Mouse (Mus musculus) layer of hippocampus, adult 9-11 months (tissue): ENCODE results near the gene Col4a2.

ENCODE experiments used
- DNase-seq: peaks from one replicate; pipeline ENCODE4 v3.0.0; 2022

Col4a2 gene

GRCm38 (mm10) chr8:11297141-11297838 lies 15.3 kb upstream of the Col4a2 start:
- DNase-seq = no peak

GRCm38 (mm10) chr8:11298531-11299316 lies 13.9 kb upstream of the Col4a2 start:
- DNase-seq = no peak

GRCm38 (mm10) chr8:11299317-11299602 lies 13.3 kb upstream of the Col4a2 start:
- DNase-seq = no peak

GRCm38 (mm10) chr8:11300436-11300835 lies 12.2 kb upstream of the Col4a2 start:
- no peak for DNase-seq

GRCm38 (mm10) chr8:11304027-11304601 lies 8.5 kb upstream of the Col4a2 start:
- no peak for DNase-seq

- no peak for DNase-seq
Measured at GRCm38 (mm10) chr8:11305539-11305938, 7.1 kb upstream of the Col4a2 start.

- no peak for DNase-seq
Measured at GRCm38 (mm10) chr8:11307451-11307850, 5.2 kb upstream of the Col4a2 start.

GRCm38 (mm10) chr8:11308570-11308998 lies 4.0 kb upstream of the Col4a2 start:
- no peak for DNase-seq

- no peak for DNase-seq
Measured at GRCm38 (mm10) chr8:11309226-11309625, 3.4 kb upstream of the Col4a2 start.

- no peak for DNase-seq
Measured at GRCm38 (mm10) chr8:11310049-11310448, 2.6 kb upstream of the Col4a2 start.

- no peak for DNase-seq
Measured at GRCm38 (mm10) chr8:11311681-11312348, 790 bp upstream of the Col4a2 start.

- DNase-seq = no peak
Measured at GRCm38 (mm10) chr8:11313176-11314111, 839 bp downstream of the Col4a2 start.

- DNase-seq = no peak
Measured at GRCm38 (mm10) chr8:11314613-11315012, 2.0 kb downstream of the Col4a2 start.

- DNase-seq = no peak
Measured at GRCm38 (mm10) chr8:11315179-11315943, 2.8 kb downstream of the Col4a2 start.

- DNase-seq = no peak
Measured at GRCm38 (mm10) chr8:11316118-11316517, 3.5 kb downstream of the Col4a2 start.

GRCm38 (mm10) chr8:11319405-11319804 lies 6.8 kb downstream of the Col4a2 start:
- DNase-seq = no peak

- no peak for DNase-seq
Measured at GRCm38 (mm10) chr8:11321841-11322240, 9.2 kb downstream of the Col4a2 start.

GRCm38 (mm10) chr8:11322724-11323585 lies 10.3 kb downstream of the Col4a2 start:
- DNase-seq = no peak

GRCm38 (mm10) chr8:11323681-11324080 lies 11.1 kb downstream of the Col4a2 start:
- DNase-seq = no peak

- DNase-seq = no peak
Measured at GRCm38 (mm10) chr8:11324801-11325395, 12.3 kb downstream of the Col4a2 start.
